Mouse (Mus musculus): Measurements from ENCODE around the gene Lgi4. TPM values are rescaled to one million over a fixed set of nuclear protein-coding genes. Genes with fewer than 3 reads are reported as not detected.

Lgi4 gene
- polyA plus RNA-seq, 1 experiment from 2014 or later = 1.0 TPM

DNA sequence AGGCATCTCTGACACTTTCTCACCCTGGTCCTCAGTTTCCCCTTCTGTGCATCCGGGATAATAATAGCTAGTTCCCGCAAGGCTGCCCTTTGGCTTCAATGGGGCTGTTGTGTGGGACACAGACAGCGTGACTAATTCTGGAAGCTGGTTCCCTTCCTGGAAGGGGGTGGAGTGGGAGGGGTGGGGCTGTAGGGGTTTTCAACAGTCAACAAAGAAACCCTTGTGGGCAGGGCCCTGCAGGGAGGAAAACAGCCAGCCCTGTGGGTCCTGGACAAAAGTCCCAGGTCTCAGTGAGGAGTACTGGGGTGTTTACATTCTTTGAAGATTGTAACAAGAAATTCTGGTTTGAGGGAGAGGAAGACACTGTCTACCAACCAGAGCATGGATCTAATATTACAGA lies 26.0 kb downstream of the Lgi4 start:
- no peak overlapping the region for H3K4me2 ChIP-seq (replicated peaks; ENCODE audit: low read depth, low read length)
- 16% methylated on average over 3 of the region's 3 CpGs for WGBS
- H3K9ac ChIP-seq (ENCODE audit: low read depth, low read length) = no peak overlapping the region
- H3K9me3 ChIP-seq (ENCODE audit: control insufficient read depth, low read length) = no peaks in the 10 kb centered on the region
- DNase-seq (ENCODE audit: low spot score) (peak; percentile 38), ATAC-seq (ENCODE audit: low FRiP score) (peak; percentile 65)
- H3K4me3 ChIP-seq (ENCODE audit: low read depth, low read length) = no peak overlapping the region
- peak overlapping the region; percentile 11; the same call in 1 of the 2 replicates for H3K27ac ChIP-seq (ENCODE audit: low read depth, low read length)
- no peaks in the 10 kb centered on the region for H3K36me3 ChIP-seq (ENCODE audit: control insufficient read depth, insufficient read depth, low read length)
- H3K27me3 ChIP-seq (ENCODE audit: control insufficient read depth, insufficient read depth, low read length) = no peaks in the 10 kb centered on the region
- no peaks in the 10 kb centered on the region for H3K4me1 ChIP-seq (replicated peaks; ENCODE audit: control insufficient read depth, insufficient read depth, low read length)

DNA sequence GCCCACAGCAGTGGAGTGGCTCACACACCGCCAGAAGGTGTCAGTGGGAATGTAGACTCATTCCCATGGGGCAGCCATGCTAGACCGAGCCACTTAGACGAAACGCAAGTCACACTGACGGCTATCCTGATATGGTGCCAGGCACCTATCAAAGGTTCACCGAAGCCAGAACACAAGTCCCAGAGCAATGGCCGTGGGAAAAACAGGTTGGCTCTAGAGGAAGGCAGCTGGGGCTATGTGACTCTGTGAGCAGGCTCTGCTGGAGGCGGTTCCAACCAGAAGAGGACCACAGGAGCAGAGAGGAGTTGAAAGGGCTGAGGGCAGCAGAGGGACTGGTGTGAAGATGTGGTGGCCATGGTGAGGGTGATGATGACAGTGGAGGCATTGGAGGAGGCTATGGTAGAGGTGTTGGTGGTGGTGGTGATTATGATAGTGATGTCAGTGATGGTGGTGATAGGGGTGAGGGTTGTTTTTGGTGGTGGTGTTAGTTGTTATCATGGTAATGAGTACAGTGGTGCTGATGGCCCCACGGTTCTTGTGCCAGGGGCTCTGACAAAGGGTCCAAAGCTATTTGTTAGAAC lies 27.1 kb downstream of the Lgi4 start:
- Histone ChIP-seq H3K4me2 (replicated peaks; ENCODE audit: low read depth, low read length) (no peak overlapping the region), H3K4me3 (ENCODE audit: low read depth, low read length) (no peak overlapping the region), H3K4me1 (replicated peaks; ENCODE audit: control insufficient read depth, insufficient read depth, low read length) (no peaks in the 10 kb centered on the region), H3K9me3 (ENCODE audit: control insufficient read depth, low read length) (no peaks in the 10 kb centered on the region), H3K9ac (ENCODE audit: low read depth, low read length) (no peak overlapping the region), H3K27ac (ENCODE audit: low read depth, low read length) (no peak overlapping the region), H3K27me3 (ENCODE audit: control insufficient read depth, insufficient read depth, low read length) (no peaks in the 10 kb centered on the region), H3K36me3 (ENCODE audit: control insufficient read depth, insufficient read depth, low read length) (no peaks in the 10 kb centered on the region)
- DNase-seq (ENCODE audit: low spot score) = no peak
- ATAC-seq (ENCODE audit: low FRiP score) = no peak
- WGBS = 90% methylated on average over 9 of the region's 9 CpGs

DNA sequence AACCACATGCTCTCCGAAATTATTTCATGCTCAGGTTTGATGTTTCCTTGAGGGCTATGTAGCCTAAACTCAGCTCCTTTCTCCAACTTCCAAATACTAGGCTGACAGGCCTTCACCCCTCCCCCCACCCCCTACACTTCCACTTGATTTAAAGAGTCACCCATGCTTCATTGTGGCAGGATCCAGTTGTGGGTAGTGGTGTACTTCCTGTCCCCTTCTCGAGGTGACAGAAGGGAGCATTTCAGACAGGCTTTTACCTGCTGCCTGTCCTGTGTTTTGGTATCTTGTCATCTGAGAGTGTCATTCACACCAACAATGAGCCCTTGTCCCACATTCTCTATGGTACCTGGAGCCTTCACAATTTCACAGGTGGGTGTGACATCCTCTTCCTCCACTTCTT lies 28.1 kb downstream of the Lgi4 start:
- H3K27me3 ChIP-seq (ENCODE audit: control insufficient read depth, insufficient read depth, low read length) = no peaks in the 10 kb centered on the region
- H3K9ac ChIP-seq (ENCODE audit: low read depth, low read length) = no peak overlapping the region
- no peak for ATAC-seq (ENCODE audit: low FRiP score)
- no peak for DNase-seq (ENCODE audit: low spot score)
- no peak overlapping the region for H3K4me2 ChIP-seq (replicated peaks; ENCODE audit: low read depth, low read length)
- no peak overlapping the region for H3K27ac ChIP-seq (ENCODE audit: low read depth, low read length)
- 70% methylated on average over 2 of the region's 2 CpGs for WGBS
- no peaks in the 10 kb centered on the region for H3K4me1 ChIP-seq (replicated peaks; ENCODE audit: control insufficient read depth, insufficient read depth, low read length)
- no peaks in the 10 kb centered on the region for H3K36me3 ChIP-seq (ENCODE audit: control insufficient read depth, insufficient read depth, low read length)
- no peaks in the 10 kb centered on the region for H3K9me3 ChIP-seq (ENCODE audit: control insufficient read depth, low read length)
- H3K4me3 ChIP-seq (ENCODE audit: low read depth, low read length) = no peak overlapping the region

DNA sequence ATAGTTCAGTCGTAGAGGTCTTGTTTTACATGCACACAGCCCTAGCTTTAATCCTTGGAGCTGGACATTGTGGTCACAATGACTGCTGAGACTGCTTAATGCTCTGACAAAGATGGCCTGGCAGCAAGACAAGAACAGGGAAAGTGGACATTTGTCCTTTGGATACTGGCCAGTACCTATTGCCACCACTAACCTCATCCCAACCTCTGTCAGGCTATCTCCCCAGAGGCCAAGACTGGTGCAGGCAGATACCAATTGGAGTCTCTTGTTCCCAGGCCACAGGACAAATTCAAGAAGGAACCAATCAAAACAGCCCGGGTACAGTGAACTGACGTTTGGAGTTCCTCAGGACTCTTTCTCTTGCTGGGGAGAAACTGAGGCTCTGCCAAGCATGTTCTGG lies 29.1 kb downstream of the Lgi4 start:
- DNase-seq (ENCODE audit: low spot score) (no peak), ATAC-seq (ENCODE audit: low FRiP score) (no peak)
- Histone ChIP-seq H3K36me3 (ENCODE audit: control insufficient read depth, insufficient read depth, low read length) (no peaks in the 10 kb centered on the region), H3K4me2 (replicated peaks; ENCODE audit: low read depth, low read length) (no peak overlapping the region), H3K4me1 (replicated peaks; ENCODE audit: control insufficient read depth, insufficient read depth, low read length) (no peaks in the 10 kb centered on the region), H3K9me3 (ENCODE audit: control insufficient read depth, low read length) (no peaks in the 10 kb centered on the region), H3K27me3 (ENCODE audit: control insufficient read depth, insufficient read depth, low read length) (no peaks in the 10 kb centered on the region), H3K27ac (ENCODE audit: low read depth, low read length) (no peak overlapping the region), H3K4me3 (ENCODE audit: low read depth, low read length) (no peak overlapping the region), H3K9ac (ENCODE audit: low read depth, low read length) (no peak overlapping the region)
- WGBS = 64% methylated on average over 3 of the region's 3 CpGs

DNA sequence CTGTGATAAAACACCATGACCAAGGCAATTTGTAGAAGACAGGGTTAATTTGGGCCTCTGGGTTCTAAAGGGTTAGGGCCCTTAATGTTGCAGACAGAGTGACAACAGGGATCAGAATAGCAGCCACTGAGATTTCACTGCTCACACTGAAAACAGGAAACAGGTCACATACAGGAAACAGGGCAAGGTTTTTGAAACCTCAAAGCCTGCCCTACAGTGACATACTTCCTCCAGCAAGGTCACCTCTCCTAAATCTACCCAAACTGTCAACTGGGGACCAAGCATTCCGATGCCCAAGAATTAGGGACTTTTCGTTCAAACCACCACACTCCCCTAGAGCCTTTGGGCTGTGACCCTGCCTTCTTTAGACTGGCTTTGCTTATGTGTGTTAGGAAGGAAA lies 30.6 kb downstream of the Lgi4 start:
- Histone ChIP-seq H3K27me3 (ENCODE audit: control insufficient read depth, insufficient read depth, low read length) (no peaks in the 10 kb centered on the region), H3K27ac (ENCODE audit: low read depth, low read length) (no peak overlapping the region), H3K4me1 (replicated peaks; ENCODE audit: control insufficient read depth, insufficient read depth, low read length) (no peaks in the 10 kb centered on the region), H3K4me3 (ENCODE audit: low read depth, low read length) (no peak overlapping the region), H3K4me2 (replicated peaks; ENCODE audit: low read depth, low read length) (no peak overlapping the region), H3K36me3 (ENCODE audit: control insufficient read depth, insufficient read depth, low read length) (no peaks in the 10 kb centered on the region), H3K9ac (ENCODE audit: low read depth, low read length) (no peak overlapping the region), H3K9me3 (ENCODE audit: control insufficient read depth, low read length) (no peaks in the 10 kb centered on the region)
- 96% methylated on average over 2 of the region's 2 CpGs for WGBS
- ATAC-seq (ENCODE audit: low FRiP score) (no peak), DNase-seq (ENCODE audit: low spot score) (no peak)

DNA sequence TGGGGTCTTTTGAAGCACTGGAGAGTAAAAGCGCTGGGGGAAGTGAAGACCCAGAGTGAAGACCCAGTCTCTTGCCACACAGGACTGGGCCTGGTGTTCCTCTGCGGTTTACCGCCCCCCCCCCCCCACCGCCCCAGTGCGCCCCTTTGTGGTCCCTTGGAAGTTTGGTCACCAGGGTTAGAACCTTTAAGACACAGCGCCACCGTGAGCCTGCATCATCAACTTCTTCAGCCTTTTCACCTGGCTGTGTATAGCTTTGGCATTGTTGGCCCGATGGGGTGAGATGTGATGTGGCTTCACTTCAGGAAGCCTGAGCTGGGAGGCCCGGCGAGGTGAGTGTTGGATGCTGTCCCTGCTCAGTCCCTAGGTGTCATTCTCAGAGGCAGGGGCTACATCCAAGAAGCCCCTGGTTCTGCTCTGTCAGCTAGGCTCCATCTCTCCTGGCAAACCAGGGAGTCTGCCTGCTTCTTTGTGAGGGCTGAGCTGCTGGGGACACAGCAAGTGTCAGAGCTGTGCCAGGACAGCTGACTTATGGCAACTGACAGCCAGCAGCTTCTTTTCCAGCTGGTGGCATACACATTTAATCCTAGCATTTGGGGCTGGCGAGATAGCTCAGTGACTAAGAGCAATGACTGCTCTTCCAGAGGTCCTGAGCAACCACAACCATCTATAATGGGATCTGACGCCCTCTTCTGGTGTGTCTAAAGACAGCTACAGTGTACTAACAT lies 35.8 kb downstream of the Lgi4 start:
- no peaks in the 10 kb centered on the region for H3K4me1 ChIP-seq (replicated peaks; ENCODE audit: control insufficient read depth, insufficient read depth, low read length)
- H3K27me3 ChIP-seq (ENCODE audit: control insufficient read depth, insufficient read depth, low read length) = no peaks in the 10 kb centered on the region
- DNase-seq (ENCODE audit: low spot score) (no peak), ATAC-seq (ENCODE audit: low FRiP score) (no peak)
- H3K9me3 ChIP-seq (ENCODE audit: control insufficient read depth, low read length) = no peaks in the 10 kb centered on the region
- no peaks in the 10 kb centered on the region for H3K36me3 ChIP-seq (ENCODE audit: control insufficient read depth, insufficient read depth, low read length)
- H3K4me3 ChIP-seq (ENCODE audit: low read depth, low read length) = no peak overlapping the region
- WGBS = 33% methylated on average over 10 of the region's 12 CpGs
- no peak overlapping the region for H3K27ac ChIP-seq (ENCODE audit: low read depth, low read length)
- no peak overlapping the region for H3K9ac ChIP-seq (ENCODE audit: low read depth, low read length)
- no peak overlapping the region for H3K4me2 ChIP-seq (replicated peaks; ENCODE audit: low read depth, low read length)

DNA sequence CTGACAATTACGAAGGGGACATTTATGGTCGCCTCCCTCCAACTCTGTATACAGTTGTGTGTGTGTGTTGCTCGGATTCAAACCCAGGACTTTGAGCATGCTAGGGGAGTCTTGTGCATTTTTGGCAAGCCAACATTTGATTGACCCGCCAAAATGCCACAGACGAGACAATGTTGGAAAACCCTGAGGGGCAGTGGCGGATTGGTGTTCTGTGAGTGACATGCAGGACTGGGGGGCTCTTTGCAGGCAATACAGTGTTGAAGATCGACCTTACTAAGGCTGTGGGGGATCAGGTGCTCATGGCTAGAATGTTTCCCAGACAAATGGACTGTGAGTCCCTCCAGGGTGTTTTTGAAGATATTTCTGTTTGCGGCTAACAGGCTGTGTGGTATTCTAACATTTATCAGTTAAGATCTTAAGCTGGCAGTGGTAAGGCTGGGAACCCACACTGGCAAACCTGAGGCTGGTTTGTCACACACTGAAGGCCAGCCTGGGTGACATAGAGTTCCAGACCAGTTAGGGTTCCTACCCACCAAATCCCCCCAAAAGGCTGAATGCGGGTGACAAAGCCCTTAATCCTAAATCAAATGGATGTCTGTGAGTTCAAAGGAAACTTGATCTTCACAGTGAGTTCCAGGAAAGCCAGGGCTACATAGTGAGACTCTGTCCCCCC lies 37.9 kb downstream of the Lgi4 start:
- Histone ChIP-seq H3K27me3 (ENCODE audit: control insufficient read depth, insufficient read depth, low read length) (no peaks in the 10 kb centered on the region), H3K36me3 (ENCODE audit: control insufficient read depth, insufficient read depth, low read length) (no peaks in the 10 kb centered on the region), H3K4me3 (ENCODE audit: low read depth, low read length) (no peak overlapping the region), H3K27ac (ENCODE audit: low read depth, low read length) (no peak overlapping the region), H3K4me2 (replicated peaks; ENCODE audit: low read depth, low read length) (no peak overlapping the region), H3K4me1 (replicated peaks; ENCODE audit: control insufficient read depth, insufficient read depth, low read length) (no peaks in the 10 kb centered on the region), H3K9me3 (ENCODE audit: control insufficient read depth, low read length) (no peaks in the 10 kb centered on the region), H3K9ac (ENCODE audit: low read depth, low read length) (no peak overlapping the region)
- 73% methylated on average over 9 of the region's 9 CpGs for WGBS
- DNase-seq (ENCODE audit: low spot score) (no peak), ATAC-seq (ENCODE audit: low FRiP score) (no peak)

DNA sequence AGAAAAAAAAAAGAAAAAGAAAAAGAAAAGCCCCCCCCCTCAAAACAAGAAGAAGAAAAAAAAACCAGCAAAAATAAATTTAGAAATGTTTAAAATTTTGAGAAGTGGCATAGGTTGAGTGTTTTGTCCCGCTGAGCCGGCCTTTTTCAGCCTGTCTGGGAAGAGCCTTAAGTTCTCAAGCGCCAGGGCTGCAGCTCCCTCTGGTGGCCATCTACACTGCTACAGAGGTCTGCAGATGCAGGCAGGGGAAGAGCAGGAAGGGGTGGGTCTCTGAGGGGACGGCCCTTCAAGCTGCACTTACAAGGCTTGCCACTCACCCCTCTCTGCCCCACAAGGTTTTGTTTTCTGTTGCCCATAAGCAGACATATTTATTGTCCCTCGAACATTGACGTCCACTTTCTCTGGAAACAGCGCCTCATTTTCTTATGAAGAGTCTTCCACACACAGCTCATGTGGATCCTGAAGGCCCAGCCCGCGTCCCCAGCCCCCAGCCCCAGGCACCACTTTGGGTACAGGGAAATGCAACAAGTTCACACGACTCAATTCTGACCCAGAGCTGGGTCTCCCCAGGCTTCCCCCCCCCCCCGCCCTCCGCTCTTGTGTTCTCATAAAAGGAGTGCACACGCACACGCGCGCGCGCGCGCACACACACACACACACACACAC lies 38.6 kb downstream of the Lgi4 start:
- 17% methylated on average over 12 of the region's 20 CpGs for WGBS
- Histone ChIP-seq H3K27ac (ENCODE audit: low read depth, low read length) (no peak overlapping the region), H3K27me3 (ENCODE audit: control insufficient read depth, insufficient read depth, low read length) (no peaks in the 10 kb centered on the region), H3K36me3 (ENCODE audit: control insufficient read depth, insufficient read depth, low read length) (no peaks in the 10 kb centered on the region), H3K4me1 (replicated peaks; ENCODE audit: control insufficient read depth, insufficient read depth, low read length) (no peaks in the 10 kb centered on the region), H3K4me2 (replicated peaks; ENCODE audit: low read depth, low read length) (peak overlapping the region; percentile 21), H3K9me3 (ENCODE audit: control insufficient read depth, low read length) (no peaks in the 10 kb centered on the region), H3K4me3 (ENCODE audit: low read depth, low read length) (0 out of 2 replicates have a peak overlapping the region, but pooled peaks have one; percentile 6), H3K9ac (ENCODE audit: low read depth, low read length) (no peak overlapping the region)
- ATAC-seq (ENCODE audit: low FRiP score) (peak; percentile 91), DNase-seq (ENCODE audit: low spot score) (peak; percentile 96)

All from hindbrain, embryonic 11.5 days (tissue).